Mouse (Mus musculus) cerebellum, adult 18-20 months (tissue): ENCODE data around the gene Pnpla2.

Experiments used
- DNase-seq, 2 experiments: peaks; one replicate each; pipeline ENCODE4 v3.0.0; 2021

The Pnpla2 gene

GRCm38 (mm10) chr7:141451928-141452327, 3.1 kb upstream of the Pnpla2 start:
- DNase-seq = no peak

DNA sequence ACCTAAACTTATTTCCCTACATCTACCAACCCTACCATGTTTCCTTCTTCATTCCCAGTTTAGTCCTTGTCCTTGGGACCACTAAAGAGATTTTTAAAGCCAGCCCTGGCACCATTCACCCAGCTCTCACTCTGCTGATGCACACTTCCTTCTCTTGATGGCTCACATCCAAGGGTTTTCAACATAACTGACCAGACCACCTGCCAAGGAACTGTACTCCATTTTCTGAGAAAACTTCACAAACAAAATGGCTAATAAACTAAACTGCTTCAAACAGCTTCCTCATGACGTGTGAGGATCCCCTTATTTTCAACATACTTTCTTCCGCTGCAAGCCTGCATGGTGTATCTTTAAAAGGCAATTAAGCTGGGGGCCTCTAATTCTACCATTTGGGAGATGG, 1.4 kb upstream of the Pnpla2 start:
- peak in 1 of 2 experiments; percentile 3 for DNase-seq

- DNase-seq = peak; percentile 74 to 80
These were observed 764 bp downstream of the Pnpla2 start for GRCm38 (mm10) chr7:141455610-141456314.

GRCm38 (mm10) chr7:141456739-141457138, 1.7 kb downstream of the Pnpla2 start:
- peak; percentile 28 to 37 for DNase-seq

- DNase-seq = peak; percentile 25 to 38
These were observed 2.2 kb downstream of the Pnpla2 start for GRCm38 (mm10) chr7:141457236-141457635.

DNA sequence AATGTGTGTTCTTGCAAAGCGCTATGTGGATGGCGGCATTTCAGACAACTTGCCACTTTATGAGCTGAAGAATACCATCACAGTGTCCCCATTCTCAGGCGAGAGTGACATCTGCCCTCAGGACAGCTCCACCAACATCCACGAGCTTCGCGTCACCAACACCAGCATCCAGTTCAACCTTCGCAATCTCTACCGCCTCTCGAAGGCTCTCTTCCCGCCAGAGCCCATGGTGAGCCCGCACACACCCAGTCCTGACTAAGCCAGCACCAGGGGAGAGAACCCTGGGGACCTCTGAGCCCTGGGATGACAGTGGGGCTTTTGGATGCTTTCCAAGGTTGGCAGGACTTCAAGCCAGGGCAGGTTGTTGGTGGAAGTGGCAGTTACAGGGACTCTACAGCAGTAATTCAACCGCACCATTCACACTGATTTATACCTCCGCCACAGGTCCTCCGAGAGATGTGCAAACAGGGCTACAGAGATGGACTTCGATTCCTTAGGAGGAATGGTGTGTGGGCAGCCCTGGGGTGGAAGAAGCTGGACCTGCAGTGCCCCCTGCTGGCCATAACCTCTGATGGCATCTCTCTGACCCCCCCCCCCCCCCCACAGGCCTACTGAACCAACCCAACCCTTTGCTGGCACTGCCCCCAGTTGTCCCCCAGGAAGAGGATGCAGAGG, 3.1 kb downstream of the Pnpla2 start:
- DNase-seq = peak; percentile 59 to 74

DNA sequence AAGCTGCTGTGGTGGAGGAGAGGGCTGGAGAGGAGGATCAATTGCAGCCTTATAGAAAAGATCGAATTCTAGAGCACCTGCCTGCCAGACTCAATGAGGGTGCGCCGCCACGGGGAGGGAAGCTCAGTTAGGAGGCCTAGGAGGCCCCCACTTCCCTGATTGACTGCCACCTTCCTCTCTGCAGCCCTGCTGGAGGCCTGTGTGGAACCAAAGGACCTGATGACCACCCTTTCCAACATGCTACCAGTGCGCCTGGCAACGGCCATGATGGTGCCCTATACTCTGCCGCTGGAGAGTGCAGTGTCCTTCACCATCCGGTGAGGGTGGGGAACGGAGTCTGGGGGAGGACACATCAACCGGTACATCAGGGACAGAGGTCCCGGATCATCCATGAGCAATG, 3.7 kb downstream of the Pnpla2 start:
- no peak for DNase-seq

DNA sequence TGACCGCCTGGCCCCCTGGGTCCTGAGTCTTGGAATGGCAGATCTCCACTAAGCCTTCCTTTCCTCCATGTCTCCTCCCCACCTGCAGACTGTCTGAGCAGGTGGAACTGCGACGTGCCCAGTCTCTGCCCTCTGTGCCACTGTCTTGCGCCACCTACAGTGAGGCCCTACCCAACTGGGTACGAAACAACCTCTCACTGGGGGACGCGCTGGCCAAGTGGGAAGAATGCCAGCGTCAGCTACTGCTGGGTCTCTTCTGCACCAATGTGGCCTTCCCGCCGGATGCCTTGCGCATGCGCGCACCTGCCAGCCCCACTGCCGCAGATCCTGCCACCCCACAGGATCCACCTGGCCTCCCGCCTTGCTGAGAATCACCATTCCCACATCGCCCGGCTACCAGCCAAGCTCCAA, 4.3 kb downstream of the Pnpla2 start:
- peak; percentile 76 to 81 for DNase-seq

- peak in 1 of 2 experiments; percentile 41 for DNase-seq
These were observed 5.0 kb downstream of the Pnpla2 start for GRCm38 (mm10) chr7:141460001-141460390.

GRCm38 (mm10) chr7:141460391-141461113, 5.6 kb downstream of the Pnpla2 start, which contains the start of gene Cracr2b:
Cracr2b (plus strand) TSS chr7:141461094.
- peak; percentile 38 to 48 for DNase-seq

DNA sequence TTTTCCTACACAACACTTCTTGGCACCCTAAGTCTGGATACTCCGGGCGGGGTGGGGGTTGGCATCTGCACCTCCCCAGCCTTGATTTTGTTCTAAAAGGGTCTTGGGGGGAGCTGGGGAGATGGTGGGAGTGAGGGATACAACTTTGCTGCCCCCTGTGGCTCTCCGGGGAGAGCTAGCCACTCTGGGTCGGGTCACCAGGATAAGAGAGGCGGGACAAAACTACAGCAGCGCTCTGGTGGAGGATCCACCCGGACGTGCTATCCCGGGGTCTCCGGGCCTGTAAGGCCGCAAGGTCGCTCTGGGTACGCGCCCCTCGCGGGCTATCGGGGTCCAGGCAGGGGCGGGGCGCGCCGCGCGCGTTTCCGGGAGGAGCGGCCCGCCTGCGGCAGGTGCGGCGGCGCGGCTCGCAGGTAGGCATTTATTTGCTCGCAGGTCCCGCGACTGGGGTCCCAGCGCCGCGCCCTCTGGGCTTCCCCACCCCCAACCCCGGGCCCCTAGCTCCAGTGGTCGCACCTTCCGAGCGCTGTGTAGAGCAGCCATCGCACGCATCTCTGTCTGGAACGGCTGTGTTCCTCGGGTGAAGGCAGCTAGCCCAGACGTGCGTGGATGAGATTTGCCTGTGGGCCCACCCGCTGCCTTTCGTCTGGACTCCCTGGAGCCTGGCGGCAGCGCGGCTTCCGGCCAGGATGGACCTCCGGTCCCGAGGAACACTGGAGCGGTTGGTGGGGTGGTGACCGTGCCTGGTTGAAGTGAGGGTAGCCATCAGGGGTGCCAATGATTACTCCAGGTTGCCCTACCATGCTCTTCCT, 6.7 kb downstream of the Pnpla2 start:
- DNase-seq = peak; percentile 34 to 44

DNA sequence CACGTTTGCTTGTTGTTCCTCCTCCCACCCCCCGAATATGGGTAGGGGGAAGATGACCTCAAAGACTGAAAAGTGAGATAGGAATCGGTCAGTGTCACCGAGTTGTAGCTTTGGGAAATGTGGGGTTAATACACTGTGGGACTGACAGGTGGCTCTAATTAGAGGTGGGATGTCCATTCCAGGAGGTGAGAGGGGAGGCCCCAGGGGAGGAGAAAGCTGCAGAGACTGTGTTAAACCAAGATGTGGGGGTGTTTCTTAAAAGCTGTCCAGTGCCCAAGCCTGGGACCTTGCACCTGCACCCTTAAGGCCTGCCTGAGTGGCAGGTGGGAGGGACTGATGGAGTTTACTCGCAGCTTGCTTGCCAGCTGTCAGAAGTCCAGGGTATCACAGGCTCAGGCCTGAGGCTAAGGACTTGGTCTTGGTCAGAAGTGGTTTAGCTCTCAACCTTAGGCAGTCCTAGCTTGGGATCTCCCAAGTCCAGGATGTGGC, 7.4 kb downstream of the Pnpla2 start:
- peak; percentile 33 to 38 for DNase-seq

DNA sequence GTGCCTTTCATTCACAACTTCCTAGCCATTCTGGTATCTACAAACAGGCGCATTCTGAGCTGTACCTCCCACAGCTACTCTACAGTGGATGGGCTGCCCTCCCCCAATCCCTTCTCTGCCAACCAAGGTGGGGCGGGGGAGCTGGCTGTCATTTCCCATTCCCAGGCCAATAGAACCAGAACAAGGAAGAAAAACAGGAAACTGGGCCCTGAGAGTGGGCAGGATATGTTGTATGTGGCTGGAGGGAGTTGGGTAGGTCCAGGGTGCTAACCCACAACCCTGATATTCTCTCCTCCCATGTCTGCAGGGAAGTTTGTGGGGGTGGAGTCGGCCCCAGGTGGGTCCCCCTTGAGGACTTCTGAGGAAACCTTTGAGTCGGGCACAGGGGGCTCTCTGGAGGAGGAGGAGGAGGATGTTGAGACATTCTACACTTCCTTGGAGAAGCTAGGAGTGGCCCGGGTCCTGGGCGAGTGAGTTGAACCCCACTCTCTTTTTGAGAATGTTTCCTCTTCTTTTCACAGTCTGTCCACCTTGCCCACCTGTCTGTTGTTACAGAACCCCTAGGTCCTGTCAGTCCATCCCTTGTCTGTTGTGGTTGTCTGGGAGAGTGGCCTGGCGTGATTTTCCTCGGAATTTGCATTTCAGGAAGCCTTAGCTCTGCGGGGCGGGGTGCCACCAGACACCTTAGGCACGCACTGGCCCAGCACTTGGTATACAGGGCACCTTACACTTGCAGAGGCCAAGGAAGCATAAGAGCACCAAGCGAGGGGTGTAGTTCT, 9.0 kb downstream of the Pnpla2 start:
- peak; percentile 9 to 13 for DNase-seq

DNA sequence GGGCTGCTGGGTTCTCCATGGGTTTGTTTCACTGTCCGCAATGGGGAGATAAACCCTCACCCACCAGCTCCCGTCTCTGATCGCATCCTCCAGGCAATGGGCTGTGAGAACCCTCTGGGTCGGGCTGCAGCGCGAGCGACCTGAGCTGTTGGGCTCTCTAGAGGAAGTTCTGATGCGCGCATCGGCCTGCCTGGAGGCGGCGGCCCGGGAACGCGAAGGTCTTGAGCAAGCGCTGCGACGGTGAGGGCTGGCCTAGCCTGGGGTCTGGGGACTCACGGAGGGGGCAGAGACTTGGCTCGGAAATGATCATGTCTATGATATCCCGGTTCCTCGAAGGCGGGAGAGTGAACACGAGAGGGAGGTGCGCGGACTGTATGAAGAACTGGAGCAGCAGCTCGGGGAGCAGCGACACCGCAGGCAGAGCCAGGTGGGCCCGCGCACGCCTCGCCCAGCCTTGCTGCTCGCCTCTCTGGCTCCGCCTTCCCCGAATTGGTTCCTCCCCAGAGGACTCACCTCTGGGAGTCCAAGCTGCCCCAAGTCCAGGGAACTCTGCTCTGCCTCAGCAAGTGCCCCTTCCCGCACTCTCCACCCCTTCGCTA, 9.7 kb downstream of the Pnpla2 start:
- peak; percentile 23 to 32 for DNase-seq

- DNase-seq = peak; percentile 13 to 22
These were observed 10.5 kb downstream of the Pnpla2 start for GRCm38 (mm10) chr7:141465388-141466044.

DNA sequence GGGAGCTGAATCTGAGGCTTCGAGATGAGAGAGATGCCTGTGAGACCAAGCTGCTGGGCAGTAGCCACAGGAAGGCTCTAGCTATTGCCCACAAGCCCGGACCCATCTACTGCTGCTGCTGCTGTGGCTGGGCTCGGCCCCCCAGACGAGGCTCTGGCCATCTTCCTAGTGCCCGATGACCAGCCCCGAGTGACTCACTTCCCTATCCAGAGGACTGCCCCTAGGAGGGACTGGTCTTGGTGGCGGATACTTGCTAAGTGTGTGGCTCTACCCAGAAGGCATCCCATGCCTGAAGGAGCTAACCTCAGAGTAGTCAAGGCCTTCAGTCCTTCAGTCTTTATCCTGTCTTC, 11.0 kb downstream of the Pnpla2 start:
- DNase-seq = peak in 1 of 2 experiments; percentile 25

- DNase-seq = peak; percentile 35 to 36
These were observed 11.7 kb downstream of the Pnpla2 start for GRCm38 (mm10) chr7:141466607-141467148.

GRCm38 (mm10) chr7:141467230-141468030, 12.4 kb downstream of the Pnpla2 start, which contains the start of gene Cd151:
Cd151 (plus strand) TSS chr7:141467392.
- peak; percentile 74 to 82 for DNase-seq

DNA sequence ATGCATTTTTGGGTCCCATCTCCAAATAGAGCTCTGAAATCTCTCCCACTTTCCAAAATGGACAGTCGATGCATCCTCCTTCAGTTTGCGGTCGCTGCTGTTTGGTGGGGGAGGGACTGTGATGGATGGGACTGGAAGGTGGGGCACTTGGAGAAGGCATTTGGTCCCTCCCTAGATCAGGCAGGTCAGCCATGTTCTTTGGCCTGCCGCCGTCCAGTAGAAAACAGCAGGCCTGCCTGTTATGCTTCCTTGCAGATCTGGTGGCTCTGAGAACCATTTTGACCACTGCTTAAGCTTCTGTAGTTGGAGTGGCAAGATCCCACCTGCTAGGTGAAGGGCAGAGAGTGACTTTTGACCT, 13.1 kb downstream of the Pnpla2 start:
- DNase-seq = no peak
